Mouse (Mus musculus): ENCODE results near the gene Fbxo28. TPM values are rescaled to one million over a fixed set of nuclear protein-coding genes. Genes with fewer than 3 reads are reported as not detected.
"Not testable (repeated sequence)": the region's sequence is repeated elsewhere in the genome, so short reads cannot be mapped to it uniquely, and the experiment has no call there.

Gene Fbxo28
- polyA plus RNA-seq, 1 experiment from 2014 or later, result 31.8 TPM

- Histone ChIP-seq H3K4me3 (ENCODE audit: low read depth, low read length) (no peak overlapping the region), H3K4me1 (ENCODE audit: control insufficient read depth, insufficient read depth, low read length) (no peaks in the 10 kb centered on the region), H3K36me3 (replicated peaks; ENCODE audit: control insufficient read depth, insufficient read depth, low read depth, low read length) (no peaks in the 10 kb centered on the region), H3K9me3 (replicated peaks; ENCODE audit: control insufficient read depth, low read length) (no peaks in the 10 kb centered on the region), H3K9ac (replicated peaks; ENCODE audit: low read length) (no peak overlapping the region), H3K27me3 (ENCODE audit: control insufficient read depth, insufficient read depth, low read length) (no peaks in the 10 kb centered on the region), H3K27ac (replicated peaks; ENCODE audit: low read depth, low read length) (no peak overlapping the region), H3K4me2 (ENCODE audit: low read depth, low read length) (no peak overlapping the region)
- 81% methylated on average over 6 of the region's 6 CpGs for WGBS
- ATAC-seq (replicated peaks; ENCODE audit: insufficient number of reproducible peaks, low FRiP score, low TSS enrichment, low read depth), result no peak
- DNase-seq (ENCODE audit: low spot score), result no peak
Measured at GRCm38 (mm10) chr1:182296816-182297215, 44.6 kb downstream of the Fbxo28 start.

- ATAC-seq (replicated peaks; ENCODE audit: insufficient number of reproducible peaks, low FRiP score, low TSS enrichment, low read depth), result no peak
- 89% methylated on average over 6 of the region's 6 CpGs for WGBS
Measured at GRCm38 (mm10) chr1:182296141-182296540, 45.3 kb downstream of the Fbxo28 start.

GRCm38 (mm10) chr1:182292291-182292690, 49.1 kb downstream of the Fbxo28 start:
- Histone ChIP-seq H3K36me3 (replicated peaks; ENCODE audit: control insufficient read depth, insufficient read depth, low read depth, low read length) (no peaks in the 10 kb centered on the region), H3K4me2 (ENCODE audit: low read depth, low read length) (no peak overlapping the region), H3K9me3 (replicated peaks; ENCODE audit: control insufficient read depth, low read length) (no peaks in the 10 kb centered on the region), H3K27ac (replicated peaks; ENCODE audit: low read depth, low read length) (no peak overlapping the region), H3K4me3 (ENCODE audit: low read depth, low read length) (no peak overlapping the region), H3K9ac (replicated peaks; ENCODE audit: low read length) (no peak overlapping the region), H3K27me3 (ENCODE audit: control insufficient read depth, insufficient read depth, low read length) (no peaks in the 10 kb centered on the region), H3K4me1 (ENCODE audit: control insufficient read depth, insufficient read depth, low read length) (no peaks in the 10 kb centered on the region)
- DNase-seq (ENCODE audit: low spot score) (no peak), ATAC-seq (replicated peaks; ENCODE audit: insufficient number of reproducible peaks, low FRiP score, low TSS enrichment, low read depth) (no peak)
- WGBS, result 66% methylated on average over 4 of the region's 4 CpGs

More at GRCm38 (mm10) chr1:182296141-182296540, 45.3 kb downstream of the Fbxo28 start:
- Histone ChIP-seq H3K27me3 (ENCODE audit: control insufficient read depth, insufficient read depth, low read length) (no peaks in the 10 kb centered on the region), H3K4me2 (ENCODE audit: low read depth, low read length) (no peak overlapping the region), H3K27ac (replicated peaks; ENCODE audit: low read depth, low read length) (no peak overlapping the region), H3K4me3 (ENCODE audit: low read depth, low read length) (no peak overlapping the region), H3K9ac (replicated peaks; ENCODE audit: low read length) (no peak overlapping the region), H3K9me3 (replicated peaks; ENCODE audit: control insufficient read depth, low read length) (no peaks in the 10 kb centered on the region), H3K4me1 (ENCODE audit: control insufficient read depth, insufficient read depth, low read length) (no peaks in the 10 kb centered on the region), H3K36me3 (replicated peaks; ENCODE audit: control insufficient read depth, insufficient read depth, low read depth, low read length) (no peaks in the 10 kb centered on the region)
- no peak for DNase-seq (ENCODE audit: low spot score)

GRCm38 (mm10) chr1:182290741-182291140, 50.7 kb downstream of the Fbxo28 start:
- 92% methylated on average over 3 of the region's 3 CpGs for WGBS
- H3K27ac ChIP-seq (replicated peaks; ENCODE audit: low read depth, low read length); H3K4me3 ChIP-seq (ENCODE audit: low read depth, low read length); DNase-seq (ENCODE audit: low spot score); H3K36me3 ChIP-seq (replicated peaks; ENCODE audit: control insufficient read depth, insufficient read depth, low read depth, low read length); H3K27me3 ChIP-seq (ENCODE audit: control insufficient read depth, insufficient read depth, low read length); H3K4me2 ChIP-seq (ENCODE audit: low read depth, low read length); H3K4me1 ChIP-seq (ENCODE audit: control insufficient read depth, insufficient read depth, low read length); H3K9ac ChIP-seq (replicated peaks; ENCODE audit: low read length); ATAC-seq (replicated peaks; ENCODE audit: insufficient number of reproducible peaks, low FRiP score, low TSS enrichment, low read depth); H3K9me3 ChIP-seq (replicated peaks; ENCODE audit: control insufficient read depth, low read length): not testable (repeated sequence)

GRCm38 (mm10) chr1:182289781-182290180, 51.6 kb downstream of the Fbxo28 start:
- H3K9ac ChIP-seq (replicated peaks; ENCODE audit: low read length), result no peak overlapping the region
- H3K27me3 ChIP-seq (ENCODE audit: control insufficient read depth, insufficient read depth, low read length), result no peaks in the 10 kb centered on the region
- H3K36me3 ChIP-seq (replicated peaks; ENCODE audit: control insufficient read depth, insufficient read depth, low read depth, low read length), result no peaks in the 10 kb centered on the region
- H3K9me3 ChIP-seq (replicated peaks; ENCODE audit: control insufficient read depth, low read length), result no peaks in the 10 kb centered on the region
- H3K4me1 ChIP-seq (ENCODE audit: control insufficient read depth, insufficient read depth, low read length), result no peaks in the 10 kb centered on the region
- H3K4me2 ChIP-seq (ENCODE audit: low read depth, low read length), result no peak overlapping the region
- DNase-seq (ENCODE audit: low spot score) (no peak), ATAC-seq (replicated peaks; ENCODE audit: insufficient number of reproducible peaks, low FRiP score, low TSS enrichment, low read depth) (no peak)
- H3K27ac ChIP-seq (replicated peaks; ENCODE audit: low read depth, low read length), result no peak overlapping the region
- 61% methylated on average over 2 of the region's 2 CpGs for WGBS
- H3K4me3 ChIP-seq (ENCODE audit: low read depth, low read length), result no peak overlapping the region

- DNase-seq (ENCODE audit: low spot score) (no peak), ATAC-seq (replicated peaks; ENCODE audit: insufficient number of reproducible peaks, low FRiP score, low TSS enrichment, low read depth) (no peak)
- Histone ChIP-seq H3K4me2 (ENCODE audit: low read depth, low read length) (no peak overlapping the region), H3K36me3 (replicated peaks; ENCODE audit: control insufficient read depth, insufficient read depth, low read depth, low read length) (no peaks in the 10 kb centered on the region), H3K27me3 (ENCODE audit: control insufficient read depth, insufficient read depth, low read length) (no peaks in the 10 kb centered on the region), H3K4me3 (ENCODE audit: low read depth, low read length) (no peak overlapping the region), H3K9me3 (replicated peaks; ENCODE audit: control insufficient read depth, low read length) (no peaks in the 10 kb centered on the region), H3K9ac (replicated peaks; ENCODE audit: low read length) (no peak overlapping the region), H3K4me1 (ENCODE audit: control insufficient read depth, insufficient read depth, low read length) (no peaks in the 10 kb centered on the region), H3K27ac (replicated peaks; ENCODE audit: low read depth, low read length) (no peak overlapping the region)
- WGBS, result 62% methylated on average over 2 of the region's 2 CpGs
Measured at GRCm38 (mm10) chr1:182288601-182289000, 52.8 kb downstream of the Fbxo28 start.

GRCm38 (mm10) chr1:182287781-182288180, 53.6 kb downstream of the Fbxo28 start:
- H3K9me3 ChIP-seq (replicated peaks; ENCODE audit: control insufficient read depth, low read length), result no peaks in the 10 kb centered on the region

GRCm38 (mm10) chr1:182284795-182285194, 56.6 kb downstream of the Fbxo28 start:
- H3K4me1 ChIP-seq (ENCODE audit: control insufficient read depth, insufficient read depth, low read length), result peaks cover 2% of the 10 kb centered on the region
- H3K4me3 ChIP-seq (ENCODE audit: low read depth, low read length), result no peak overlapping the region
- WGBS, result 86% methylated on average over 2 of the region's 2 CpGs
- ATAC-seq (replicated peaks; ENCODE audit: insufficient number of reproducible peaks, low FRiP score, low TSS enrichment, low read depth), result no peak
- DNase-seq (ENCODE audit: low spot score), result no peak
- H3K4me2 ChIP-seq (ENCODE audit: low read depth, low read length), result no peak overlapping the region
- no peak overlapping the region for H3K9ac ChIP-seq (replicated peaks; ENCODE audit: low read length)
- H3K27ac ChIP-seq (replicated peaks; ENCODE audit: low read depth, low read length), result no peak overlapping the region
- no peaks in the 10 kb centered on the region for H3K9me3 ChIP-seq (replicated peaks; ENCODE audit: control insufficient read depth, low read length)
- H3K27me3 ChIP-seq (ENCODE audit: control insufficient read depth, insufficient read depth, low read length), result no peaks in the 10 kb centered on the region
- H3K36me3 ChIP-seq (replicated peaks; ENCODE audit: control insufficient read depth, insufficient read depth, low read depth, low read length), result no peaks in the 10 kb centered on the region

More at GRCm38 (mm10) chr1:182287781-182288180, 53.6 kb downstream of the Fbxo28 start:
- WGBS, result 67% methylated on average over 7 of the region's 7 CpGs
- no peak for ATAC-seq (replicated peaks; ENCODE audit: insufficient number of reproducible peaks, low FRiP score, low TSS enrichment, low read depth)
- Histone ChIP-seq H3K4me2 (ENCODE audit: low read depth, low read length) (no peak overlapping the region), H3K27me3 (ENCODE audit: control insufficient read depth, insufficient read depth, low read length) (no peaks in the 10 kb centered on the region), H3K9ac (replicated peaks; ENCODE audit: low read length) (no peak overlapping the region), H3K4me1 (ENCODE audit: control insufficient read depth, insufficient read depth, low read length) (peaks cover 2% of the 10 kb centered on the region), H3K27ac (replicated peaks; ENCODE audit: low read depth, low read length) (no peak overlapping the region), H3K36me3 (replicated peaks; ENCODE audit: control insufficient read depth, insufficient read depth, low read depth, low read length) (no peaks in the 10 kb centered on the region), H3K4me3 (ENCODE audit: low read depth, low read length) (no peak overlapping the region)
- DNase-seq (ENCODE audit: low spot score), result no peak
